Mouse (Mus musculus): Measurements from ENCODE around the gene Elavl4. TPM values are rescaled to one million over a fixed set of nuclear protein-coding genes. Genes with fewer than 3 reads are reported as not detected.

The Elavl4 gene
- polyA plus RNA-seq, 1 experiment: 0.30 TPM

GRCm38 (mm10) chr4:110290056-110290455 is 61.7 kb downstream of the Elavl4 start:
- WGBS: 74% methylated on average over 12 of the region's 12 CpGs
- no peaks in the 10 kb centered on the region for H3K36me3 ChIP-seq (ENCODE audit: control insufficient read depth, insufficient read depth, low read length)
- H3K27me3 ChIP-seq (replicated peaks; ENCODE audit: control insufficient read depth, insufficient read depth, low read length): no peaks in the 10 kb centered on the region
- H3K4me3 ChIP-seq (ENCODE audit: insufficient read depth, low read depth, low read length): no peak overlapping the region
- DNase-seq: no peak
- TF ChIP-seq POLR2A (IDR thresholded peaks at IDR 0.05; ENCODE audit: low read depth, low read length) (no peak), CTCF (conservative IDR thresholded peaks at IDR 0.05; ENCODE audit: insufficient read depth, insufficient read length, low read depth, low read length) (no peak)
- H3K27ac ChIP-seq (ENCODE audit: insufficient read depth, low read depth, low read length): no peak overlapping the region
- H3K4me1 ChIP-seq (ENCODE audit: control insufficient read depth, insufficient read depth, low read length): no peaks in the 10 kb centered on the region

GRCm38 (mm10) chr4:110287412-110288067 is 64.2 kb downstream of the Elavl4 start:
- no peak for DNase-seq
- 21% methylated on average over 11 of the region's 11 CpGs for WGBS
- Histone ChIP-seq H3K4me3 (ENCODE audit: insufficient read depth, low read depth, low read length) (no peak overlapping the region), H3K27me3 (replicated peaks; ENCODE audit: control insufficient read depth, insufficient read depth, low read length) (0 out of 2 replicates have a peak, but pooled peaks cover 2% of the 10 kb centered on the region), H3K36me3 (ENCODE audit: control insufficient read depth, insufficient read depth, low read length) (no peaks in the 10 kb centered on the region), H3K27ac (ENCODE audit: insufficient read depth, low read depth, low read length) (no peak overlapping the region), H3K4me1 (ENCODE audit: control insufficient read depth, insufficient read depth, low read length) (no peaks in the 10 kb centered on the region)
- no peak for TF ChIP-seq POLR2A (IDR thresholded peaks at IDR 0.05; ENCODE audit: low read depth, low read length)
- no peak for TF ChIP-seq CTCF (conservative IDR thresholded peaks at IDR 0.05; ENCODE audit: insufficient read depth, insufficient read length, low read depth, low read length)

GRCm38 (mm10) chr4:110286841-110287240 is 64.9 kb downstream of the Elavl4 start:
- no peak for DNase-seq
- no peak for TF ChIP-seq POLR2A (IDR thresholded peaks at IDR 0.05; ENCODE audit: low read depth, low read length)
- TF ChIP-seq CTCF (conservative IDR thresholded peaks at IDR 0.05; ENCODE audit: insufficient read depth, insufficient read length, low read depth, low read length): no peak
- Histone ChIP-seq H3K27me3 (replicated peaks; ENCODE audit: control insufficient read depth, insufficient read depth, low read length) (0 out of 2 replicates have a peak, but pooled peaks cover 2% of the 10 kb centered on the region), H3K36me3 (ENCODE audit: control insufficient read depth, insufficient read depth, low read length) (no peaks in the 10 kb centered on the region), H3K4me1 (ENCODE audit: control insufficient read depth, insufficient read depth, low read length) (no peaks in the 10 kb centered on the region), H3K27ac (ENCODE audit: insufficient read depth, low read depth, low read length) (no peak overlapping the region), H3K4me3 (ENCODE audit: insufficient read depth, low read depth, low read length) (no peak overlapping the region)
- WGBS: 22% methylated on average over 7 of the region's 7 CpGs

- WGBS: 2% methylated on average over 9 of the region's 9 CpGs
- Histone ChIP-seq H3K4me3 (ENCODE audit: insufficient read depth, low read depth, low read length) (no peak overlapping the region), H3K4me1 (ENCODE audit: control insufficient read depth, insufficient read depth, low read length) (no peaks in the 10 kb centered on the region), H3K27ac (ENCODE audit: insufficient read depth, low read depth, low read length) (no peak overlapping the region), H3K36me3 (ENCODE audit: control insufficient read depth, insufficient read depth, low read length) (no peaks in the 10 kb centered on the region), H3K27me3 (replicated peaks; ENCODE audit: control insufficient read depth, insufficient read depth, low read length) (0 out of 2 replicates have a peak, but pooled peaks cover 2% of the 10 kb centered on the region)
- DNase-seq: no peak
- no peak for TF ChIP-seq POLR2A (IDR thresholded peaks at IDR 0.05; ENCODE audit: low read depth, low read length)
- TF ChIP-seq CTCF (conservative IDR thresholded peaks at IDR 0.05; ENCODE audit: insufficient read depth, insufficient read length, low read depth, low read length): no peak
Measured at GRCm38 (mm10) chr4:110286371-110286781, 65.3 kb downstream of the Elavl4 start.

GRCm38 (mm10) chr4:110285346-110286330 is 66.1 kb downstream of the Elavl4 start:
- Histone ChIP-seq H3K36me3 (ENCODE audit: control insufficient read depth, insufficient read depth, low read length) (no peaks in the 10 kb centered on the region), H3K27me3 (replicated peaks; ENCODE audit: control insufficient read depth, insufficient read depth, low read length) (0 out of 2 replicates have a peak, but pooled peaks cover 2% of the 10 kb centered on the region), H3K4me3 (ENCODE audit: insufficient read depth, low read depth, low read length) (no peak overlapping the region), H3K27ac (ENCODE audit: insufficient read depth, low read depth, low read length) (no peak overlapping the region), H3K4me1 (ENCODE audit: control insufficient read depth, insufficient read depth, low read length) (no peaks in the 10 kb centered on the region)
- DNase-seq: no peak
- TF ChIP-seq POLR2A (IDR thresholded peaks at IDR 0.05; ENCODE audit: low read depth, low read length) (no peak), CTCF (conservative IDR thresholded peaks at IDR 0.05; ENCODE audit: insufficient read depth, insufficient read length, low read depth, low read length) (no peak)
- WGBS: 7% methylated on average over 15 of the region's 15 CpGs

- 55% methylated on average over 3 of the region's 3 CpGs for WGBS
- no peak overlapping the region for H3K4me3 ChIP-seq (ENCODE audit: insufficient read depth, low read depth, low read length)
- TF ChIP-seq CTCF (conservative IDR thresholded peaks at IDR 0.05; ENCODE audit: insufficient read depth, insufficient read length, low read depth, low read length): no peak
- TF ChIP-seq POLR2A (IDR thresholded peaks at IDR 0.05; ENCODE audit: low read depth, low read length): no peak
- H3K4me1 ChIP-seq (ENCODE audit: control insufficient read depth, insufficient read depth, low read length): no peaks in the 10 kb centered on the region
- H3K27me3 ChIP-seq (replicated peaks; ENCODE audit: control insufficient read depth, insufficient read depth, low read length): 0 out of 2 replicates have a peak, but pooled peaks cover 2% of the 10 kb centered on the region
- no peaks in the 10 kb centered on the region for H3K36me3 ChIP-seq (ENCODE audit: control insufficient read depth, insufficient read depth, low read length)
- no peak for DNase-seq
- H3K27ac ChIP-seq (ENCODE audit: insufficient read depth, low read depth, low read length): no peak overlapping the region
Measured at GRCm38 (mm10) chr4:110284446-110284845, 67.3 kb downstream of the Elavl4 start.

- no peaks in the 10 kb centered on the region for H3K36me3 ChIP-seq (ENCODE audit: control insufficient read depth, insufficient read depth, low read length)
- TF ChIP-seq POLR2A (IDR thresholded peaks at IDR 0.05; ENCODE audit: low read depth, low read length): no peak
- WGBS: 30% methylated on average over 4 of the region's 4 CpGs
- no peaks in the 10 kb centered on the region for H3K4me1 ChIP-seq (ENCODE audit: control insufficient read depth, insufficient read depth, low read length)
- no peak overlapping the region for H3K4me3 ChIP-seq (ENCODE audit: insufficient read depth, low read depth, low read length)
- DNase-seq: no peak
- no peaks in the 10 kb centered on the region for H3K27me3 ChIP-seq (replicated peaks; ENCODE audit: control insufficient read depth, insufficient read depth, low read length)
- H3K27ac ChIP-seq (ENCODE audit: insufficient read depth, low read depth, low read length): no peak overlapping the region
Measured at GRCm38 (mm10) chr4:110270046-110270445, 81.7 kb downstream of the Elavl4 start.

Measured in kidney, adult 2 months (tissue).